Mouse (Mus musculus) spleen, embryonic (tissue): ENCODE data around the gene Cpa3.

Experiments
- CTCF ChIA-PET: fragments of 350-600 bp; sonication (Branson Sonifier 250); formaldehyde crosslinking; loops from one replicate; lab custom pipeline; 2022; lab: Charles Lee

The Cpa3 gene

GRCm38 (mm10) chr3:20242050-20242449, at the start of gene Cpa3:
Gene Cpa3, minus strand, starts transcription at chr3:20242181.
- CTCF ChIA-PET, result no interaction called here

- CTCF ChIA-PET, result no interaction called here
Observed at GRCm38 (mm10) chr3:20291370-20291769, 49.4 kb upstream of the Cpa3 start.

DNA sequence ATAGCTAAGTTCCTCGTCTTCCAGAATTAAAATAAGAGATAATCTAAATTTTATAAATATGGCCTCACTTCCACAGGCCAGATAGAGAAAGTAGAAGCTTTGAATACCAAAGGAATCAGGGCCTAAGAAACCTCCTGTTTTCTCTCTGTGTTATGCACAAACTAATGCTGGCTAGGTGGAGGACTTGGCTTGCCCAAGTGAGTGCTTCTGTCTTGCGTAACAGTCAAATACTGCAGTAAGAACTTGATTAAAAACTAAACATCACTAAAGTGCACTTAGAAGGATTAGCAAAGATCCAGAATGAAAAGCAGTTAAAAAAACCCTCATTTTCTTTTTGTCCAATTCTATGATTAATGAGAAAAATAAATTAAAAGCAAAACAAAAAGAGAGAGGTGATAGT, 46.8 kb upstream of the Cpa3 start:
- CTCF ChIA-PET, result no interaction called here

- CTCF ChIA-PET, result no interaction called here
Observed at GRCm38 (mm10) chr3:20281796-20282195, 39.8 kb upstream of the Cpa3 start.

- CTCF ChIA-PET, result no interaction called here
Observed at GRCm38 (mm10) chr3:20275633-20276032, 33.7 kb upstream of the Cpa3 start, which contains the start of gene Cpb1. Gene Cpb1, minus strand, starts transcription at chr3:20275733.

- CTCF ChIA-PET, result no interaction called here
Observed at GRCm38 (mm10) chr3:20254566-20255479, 12.8 kb upstream of the Cpa3 start.

GRCm38 (mm10) chr3:20243913-20244312, 1.9 kb upstream of the Cpa3 start:
- CTCF ChIA-PET, result no interaction called here

GRCm38 (mm10) chr3:20239741-20240140, 2.2 kb downstream of the Cpa3 start:
- CTCF ChIA-PET, result no interaction called here

DNA sequence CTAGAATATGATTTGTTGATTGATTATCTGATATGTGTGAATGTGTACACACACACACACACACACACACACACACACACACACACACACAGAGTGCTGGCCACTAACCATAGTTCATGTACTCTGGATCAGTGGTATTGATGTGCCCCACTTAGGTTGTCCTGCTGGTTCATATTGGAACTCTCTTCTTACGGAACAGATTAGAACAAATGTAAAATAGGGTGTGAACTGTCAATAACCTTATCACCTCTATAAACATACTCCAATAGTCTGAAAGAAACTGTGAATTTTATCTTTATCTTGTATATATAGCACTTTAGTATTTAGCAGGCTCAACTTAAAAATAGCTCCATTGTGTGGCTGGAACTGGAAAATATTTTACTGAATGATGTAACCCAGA, 5.0 kb downstream of the Cpa3 start:
- CTCF ChIA-PET, result no interaction called here

DNA sequence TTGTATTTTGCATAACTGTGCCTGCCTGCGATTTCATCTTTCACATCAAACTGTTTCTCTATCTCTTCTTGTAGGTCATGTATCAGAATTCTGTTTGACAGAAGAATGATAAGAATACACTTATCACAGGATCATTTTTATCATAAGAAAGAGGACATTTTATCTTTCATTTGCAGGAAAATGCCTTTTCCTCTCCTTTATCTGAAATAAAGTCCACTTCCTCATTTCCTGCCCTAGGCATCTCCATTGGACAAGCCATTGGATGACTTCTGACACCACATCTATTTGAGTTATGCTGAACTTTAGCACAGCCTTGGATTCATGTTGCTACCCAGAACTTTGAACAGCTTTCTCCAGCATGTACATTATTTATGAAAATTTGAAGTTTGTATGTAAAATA, 13.0 kb downstream of the Cpa3 start:
- CTCF ChIA-PET, result interaction anchor here (0.8 kb wide), 1 partner anchor 1536 kb away, joined by 3 read pairs; no protein-coding TSS in a partner anchor

DNA sequence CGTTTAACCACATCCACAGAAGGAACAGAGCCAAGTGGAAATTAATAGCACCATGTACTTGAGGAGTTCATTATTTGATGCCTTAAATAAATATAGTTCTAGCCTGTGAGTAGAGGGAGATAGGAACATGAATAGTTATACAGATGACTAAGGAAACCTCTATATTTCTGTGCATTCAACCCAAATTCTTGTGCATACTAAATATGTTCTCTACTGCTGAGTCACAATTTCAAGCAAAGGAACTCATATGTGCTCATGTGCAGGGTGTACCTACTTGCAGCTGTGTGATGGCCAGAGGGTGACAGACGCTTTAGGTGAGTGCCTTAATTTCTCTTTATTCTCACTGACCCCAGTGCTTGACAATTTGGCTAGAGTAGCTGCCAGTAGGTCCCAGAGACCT, 16.6 kb downstream of the Cpa3 start:
- CTCF ChIA-PET, result no interaction called here

- CTCF ChIA-PET, result no interaction called here
Observed at GRCm38 (mm10) chr3:20222926-20223698, 18.9 kb downstream of the Cpa3 start.

GRCm38 (mm10) chr3:20222136-20222535, 19.8 kb downstream of the Cpa3 start:
- CTCF ChIA-PET, result no interaction called here

GRCm38 (mm10) chr3:20198869-20199268, 43.1 kb downstream of the Cpa3 start:
- CTCF ChIA-PET, result interaction anchor here (0.6 kb wide), 2 partner anchors 120 to 1279 kb away, joined by 3 to 4 read pairs; no protein-coding TSS in a partner anchor

DNA sequence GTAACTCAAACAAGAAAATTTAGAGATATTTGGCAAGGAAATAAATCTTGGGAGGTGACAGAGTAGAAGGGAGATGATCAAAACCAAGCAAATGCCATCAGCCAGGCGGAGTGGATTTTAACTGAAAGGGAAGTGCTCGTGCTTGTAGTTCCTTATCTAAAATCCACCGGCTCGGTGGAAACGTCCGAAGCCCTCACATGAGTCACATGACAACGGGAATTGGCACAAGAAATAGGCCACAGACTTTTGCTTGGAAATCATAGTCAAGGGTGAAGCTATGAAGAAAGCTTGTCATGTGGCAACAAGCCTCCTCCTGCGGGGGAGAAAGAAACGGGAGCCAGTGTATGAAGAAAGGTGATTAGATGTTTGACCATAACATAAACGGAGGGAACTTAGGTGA, 44.1 kb downstream of the Cpa3 start:
- CTCF ChIA-PET, result no interaction called here

DNA sequence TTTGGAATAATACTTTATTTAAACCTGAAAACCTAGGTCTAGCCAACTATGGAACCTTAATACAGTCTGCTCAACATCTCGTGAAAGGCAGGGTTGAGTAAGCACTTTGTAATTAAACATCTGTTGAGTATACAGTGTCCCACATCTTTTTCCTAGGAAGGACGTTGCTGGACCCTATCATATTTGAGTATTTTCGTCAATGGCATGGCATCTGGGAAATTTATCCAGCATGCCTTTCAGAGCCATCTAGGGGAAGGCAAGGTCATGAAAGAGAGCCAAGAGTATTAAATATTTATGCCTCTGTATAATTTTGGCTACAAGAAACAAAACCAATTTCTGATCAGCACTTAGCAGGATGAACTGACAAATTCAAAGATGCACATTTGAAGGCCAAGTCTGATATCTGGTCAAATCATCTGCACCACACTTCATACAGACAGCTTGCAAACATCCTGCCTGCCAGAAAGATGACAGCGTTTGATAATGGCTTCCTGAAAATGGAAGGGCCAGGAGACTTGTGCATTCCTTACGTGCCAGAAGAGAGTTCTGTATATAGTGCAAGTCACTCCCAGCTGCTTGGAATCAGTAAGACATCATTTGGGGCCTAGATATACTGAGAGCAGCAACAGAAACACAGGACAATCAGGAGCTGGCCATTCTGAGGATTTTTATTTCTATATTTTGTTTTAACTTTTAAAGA, 52.9 kb downstream of the Cpa3 start:
- CTCF ChIA-PET, result no interaction called here

DNA sequence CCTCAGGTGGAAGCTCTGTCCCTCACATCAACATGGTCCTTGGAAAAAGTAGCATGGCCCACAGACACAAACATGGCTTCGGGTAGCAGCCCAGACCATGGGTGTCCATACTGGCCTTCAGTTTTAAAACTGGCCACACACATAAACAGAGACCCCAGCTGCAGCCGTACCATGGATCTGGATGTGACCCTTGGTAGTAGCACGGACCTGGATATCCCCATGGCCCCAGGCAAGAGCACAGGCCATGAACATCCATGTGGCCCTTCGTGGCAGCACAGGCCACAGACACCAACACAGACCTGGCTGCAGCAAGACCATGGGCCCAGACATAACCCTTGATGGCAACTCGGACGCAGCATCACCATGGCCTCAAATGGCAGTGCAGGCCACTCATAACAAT, 69.6 kb downstream of the Cpa3 start:
- CTCF ChIA-PET, result interaction anchor here (0.6 kb wide), 1 partner anchor 24 kb away, joined by 4 read pairs; no protein-coding TSS in a partner anchor

GRCm38 (mm10) chr3:20167487-20167886, 74.5 kb downstream of the Cpa3 start:
- CTCF ChIA-PET, result no interaction called here
